Mouse (Mus musculus) thymus, adult 2 months (tissue): ENCODE measurements around the gene Zscan18.

Source experiments
- CTCF ChIP-seq: fragments of 200-500 bp; IDR thresholded peaks from 2 replicates; pipeline ENCODE4 v1.5.1; 2012; ENCODE audit warnings: mild to moderate bottlenecking, control low read depth, low read length, moderate library complexity, borderline replicate concordance; ENCODE audit not compliant: control insufficient read depth, poor library complexity, insufficient read depth; ENCODE audit errors: extremely low read depth
- POLR2A ChIP-seq: fragments of 200-500 bp; IDR thresholded peaks from 2 replicates; pipeline ENCODE4 v1.6.1; 2012; ENCODE audit warnings: mild to moderate bottlenecking, low read length, control low read depth, moderate library complexity; ENCODE audit not compliant: control insufficient read depth, poor library complexity, insufficient read depth; ENCODE audit errors: extremely low read depth

GRCm38 (mm10) chr7:12788025-12788424 is 15.4 kb downstream of the Zscan18 start:
- TF ChIP-seq CTCF (no peak), POLR2A (no peak)
